Mouse (Mus musculus) thymus, adult 18-20 months (tissue): ENCODE results near the gene Mb.

Source experiments
- DNase-seq, 2 experiments: peaks; one replicate each; pipeline ENCODE4 v3.0.0; 2022; ENCODE audit warnings: mixed read lengths in 2 of 2

The Mb gene

DNA sequence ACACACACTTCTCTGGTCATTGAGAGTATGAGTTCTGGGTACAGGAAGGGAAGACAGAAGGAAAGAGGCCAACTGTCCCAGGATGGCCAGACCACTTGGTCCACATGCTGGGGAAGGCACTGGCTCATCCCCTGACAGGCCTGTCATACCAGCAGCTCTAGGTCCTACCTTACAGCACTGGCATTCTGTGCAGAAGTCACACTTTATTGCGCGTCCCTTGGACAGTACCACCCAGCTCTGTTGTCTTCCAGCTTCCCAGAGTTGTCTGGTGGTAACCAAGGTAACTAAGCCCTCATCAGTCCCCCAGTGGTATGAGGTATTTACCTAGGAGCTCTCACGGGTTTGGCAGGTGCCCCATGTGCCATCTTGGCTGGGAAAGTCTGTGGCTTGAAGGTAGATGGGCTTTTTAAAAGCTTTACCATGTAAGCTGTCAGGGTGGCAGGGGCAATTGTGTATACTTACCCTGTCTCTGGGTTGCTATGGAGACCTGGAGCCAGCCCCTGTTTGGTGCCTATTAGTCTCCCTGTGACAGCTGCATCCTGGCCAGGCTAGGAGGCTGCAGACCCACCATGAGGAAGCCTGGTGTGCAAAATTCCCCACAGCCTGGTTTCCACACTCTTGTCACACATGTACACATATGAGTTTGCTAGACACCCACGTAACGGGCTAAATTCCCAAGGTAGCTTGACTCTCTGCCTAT is 24.4 kb downstream of the Mb start:
- DNase-seq: no peak

DNA sequence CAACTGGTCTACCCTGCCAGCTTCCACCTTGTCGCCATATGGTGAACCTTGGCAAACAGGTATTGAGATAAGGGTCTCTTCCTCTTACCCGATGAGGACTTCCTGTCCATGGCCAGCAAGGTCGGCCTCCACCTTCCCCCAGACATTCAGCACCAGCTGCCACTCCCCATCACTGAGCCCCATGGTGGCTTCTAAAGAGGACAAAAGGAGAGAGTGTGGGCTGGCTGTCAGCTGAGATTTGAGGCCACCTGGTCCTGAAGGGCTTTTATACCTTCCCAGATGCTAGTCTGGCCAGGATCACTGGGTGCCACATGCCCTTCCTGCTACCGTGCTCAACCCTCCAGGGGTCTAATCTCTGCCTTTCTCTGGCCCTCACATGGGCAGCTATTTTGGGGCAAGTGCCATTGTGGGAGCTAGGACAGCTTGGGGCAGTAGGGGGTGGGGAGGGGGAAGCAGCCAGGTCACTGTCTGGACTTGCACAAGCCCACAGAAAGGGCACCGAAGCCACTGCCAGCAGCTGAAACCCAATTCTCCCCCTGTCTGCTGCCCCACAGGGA is 28.0 kb downstream of the Mb start:
- no peak for DNase-seq

DNA sequence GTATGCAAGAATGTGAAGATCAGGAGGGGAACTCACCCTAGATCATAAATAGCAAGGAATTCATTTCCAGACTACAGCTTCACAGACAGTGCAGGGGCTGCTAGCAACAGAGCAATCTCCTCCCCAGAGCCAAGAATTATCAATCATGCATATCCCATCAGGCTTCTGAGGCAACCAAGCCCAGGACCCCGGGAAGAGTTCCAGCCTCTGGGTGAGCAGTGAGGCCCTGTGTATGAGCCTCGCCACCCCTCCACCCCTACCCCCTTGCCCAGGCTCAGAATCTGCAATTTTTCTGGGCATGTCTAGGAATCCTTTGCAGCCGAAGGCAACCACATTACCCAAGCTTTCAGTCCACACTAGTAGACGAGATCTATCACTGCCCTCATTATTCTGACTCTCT is 28.6 kb downstream of the Mb start:
- no peak for DNase-seq

DNA sequence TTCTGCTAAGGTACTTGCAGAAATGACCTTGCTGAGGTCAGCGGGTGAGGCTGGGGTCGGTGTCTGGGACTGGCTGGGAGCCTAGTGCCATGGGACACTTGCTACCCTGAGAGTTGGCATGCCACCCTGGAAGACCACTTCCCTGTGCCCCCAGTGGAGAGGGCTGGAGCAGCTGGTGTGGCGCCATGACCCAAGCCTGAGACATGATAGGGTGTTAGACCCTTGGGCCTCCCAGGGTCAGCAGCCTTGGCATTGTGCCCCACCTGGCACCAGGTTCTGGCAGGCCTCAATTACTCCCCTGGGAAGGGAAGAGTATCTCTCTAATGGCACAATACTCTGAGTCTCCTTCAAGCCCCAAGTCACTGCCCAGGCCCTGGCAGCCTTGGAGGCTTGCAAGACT is 29.4 kb downstream of the Mb start:
- no peak for DNase-seq

DNA sequence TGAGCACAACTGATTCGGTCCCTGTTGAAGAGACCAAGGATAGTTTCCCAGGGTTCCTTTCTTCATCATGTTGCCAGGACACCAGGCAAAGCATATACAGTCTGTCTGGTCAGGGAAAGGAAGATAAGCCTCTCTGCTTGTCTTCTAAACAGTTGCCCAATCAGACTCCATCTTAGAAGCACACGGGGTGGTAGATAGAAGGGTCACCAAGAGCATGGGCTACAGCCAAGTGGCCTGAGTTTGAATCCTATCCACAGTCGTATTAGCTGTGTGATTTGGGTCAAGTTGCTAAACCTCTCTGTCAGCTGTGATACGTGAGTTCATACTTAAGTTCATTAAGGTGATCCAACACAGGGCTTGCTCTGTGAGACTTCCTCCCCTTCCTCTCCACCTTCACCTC is 30.3 kb downstream of the Mb start:
- no peak for DNase-seq

DNA sequence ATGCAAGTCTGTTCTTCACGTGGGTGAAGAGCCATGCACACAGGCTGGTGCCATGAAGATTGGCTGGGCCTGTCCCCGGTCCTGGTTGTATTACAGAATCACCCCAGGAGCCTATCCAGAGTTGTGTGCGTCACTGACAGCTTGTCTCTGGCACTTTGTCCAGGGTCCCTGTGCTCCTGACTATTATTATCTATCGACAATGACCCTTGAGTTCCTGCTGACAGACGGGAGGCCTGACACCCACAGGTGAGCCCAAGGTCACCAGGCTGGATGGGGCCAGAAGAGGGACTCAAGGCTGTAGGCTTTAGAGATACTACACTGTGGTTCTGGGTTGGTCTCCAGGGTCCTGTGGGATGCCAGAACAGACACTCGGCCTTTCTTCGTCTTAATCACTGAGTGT is 30.9 kb downstream of the Mb start:
- no peak for DNase-seq

DNA sequence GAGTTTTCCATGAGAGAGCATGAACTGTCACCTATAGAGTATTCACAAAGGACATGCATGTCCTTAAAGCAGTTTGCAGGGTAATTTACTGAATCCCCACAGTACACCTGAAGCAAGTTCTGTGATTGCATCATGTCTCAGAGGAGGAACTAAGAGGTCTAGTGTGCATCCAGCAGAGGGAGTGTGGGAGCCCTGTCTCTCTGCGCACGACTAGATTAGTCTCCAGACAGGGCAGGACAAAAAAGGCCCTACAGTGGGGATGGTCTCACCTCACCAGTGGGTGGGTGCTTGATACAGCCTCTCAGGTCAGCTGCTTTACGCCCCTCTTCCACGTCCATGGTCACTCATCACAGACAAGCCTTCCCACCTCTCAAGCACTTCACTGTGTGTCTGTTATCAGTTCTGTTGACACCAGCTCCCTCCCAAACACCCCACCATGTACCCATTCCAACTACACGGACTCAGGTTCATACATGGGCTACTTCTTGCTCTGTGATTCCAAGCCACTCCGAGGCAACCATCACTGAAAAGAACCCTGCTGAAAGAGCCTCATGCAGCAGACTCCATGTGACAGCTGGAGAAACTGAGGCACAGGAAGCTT is 31.6 kb downstream of the Mb start:
- DNase-seq: no peak

DNA sequence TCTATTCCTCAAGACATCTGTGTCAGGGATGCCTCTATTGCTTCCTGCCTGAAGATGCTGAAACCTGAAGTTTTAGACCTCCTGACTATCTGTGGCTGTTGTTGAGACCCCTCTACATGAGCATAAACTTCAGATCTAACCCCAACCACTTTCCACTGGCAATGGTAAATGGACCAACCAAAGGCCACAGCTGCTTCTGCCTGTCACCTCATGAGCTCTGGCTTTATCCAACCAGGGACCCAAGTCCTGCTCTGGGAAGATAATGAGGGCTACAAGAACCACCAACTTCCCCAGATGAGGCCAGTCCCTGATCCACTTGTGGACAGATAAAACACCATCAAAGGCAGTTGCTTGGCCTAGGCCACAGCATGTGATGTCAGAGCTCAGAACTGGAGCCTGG is 32.6 kb downstream of the Mb start:
- no peak for DNase-seq

DNA sequence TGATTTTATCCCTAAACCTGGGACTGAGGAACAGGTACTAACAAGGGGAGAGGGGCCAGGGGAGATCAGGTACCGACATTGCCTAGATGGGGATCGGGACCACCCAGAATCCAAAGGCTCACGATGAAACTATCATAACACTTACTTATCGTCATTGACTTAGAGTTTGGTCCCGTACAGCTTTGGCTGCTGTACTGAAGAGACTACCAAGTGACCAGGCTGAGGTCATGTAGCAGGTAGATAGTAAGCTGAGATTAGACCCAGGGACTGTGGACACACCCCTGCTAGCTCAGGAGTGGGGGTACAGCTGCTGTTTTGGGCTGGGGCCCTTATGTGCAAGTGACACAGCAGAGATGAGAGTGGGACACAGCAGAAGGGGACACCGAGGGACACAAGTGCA is 34.0 kb downstream of the Mb start:
- DNase-seq: no peak

DNA sequence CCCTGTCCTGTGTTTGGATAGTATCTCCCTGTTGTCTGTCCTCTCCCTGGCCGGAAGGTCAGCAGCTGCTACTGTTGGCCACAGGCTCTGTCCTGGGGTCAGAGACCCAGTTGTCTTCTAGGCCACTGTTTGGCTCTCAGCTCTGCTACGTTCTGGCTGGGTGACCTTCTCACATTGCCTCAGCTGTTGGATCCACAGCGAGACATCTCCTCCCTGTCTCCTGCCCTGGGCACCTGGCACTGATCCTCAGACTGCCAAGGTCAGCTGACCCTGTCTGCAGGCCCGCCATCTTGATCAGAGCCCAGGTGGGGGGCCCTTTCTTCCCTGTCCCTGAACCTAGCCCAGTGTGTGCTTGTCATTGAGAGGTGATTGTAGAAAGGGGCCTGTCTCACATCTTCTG is 35.5 kb downstream of the Mb start:
- no peak for DNase-seq

DNA sequence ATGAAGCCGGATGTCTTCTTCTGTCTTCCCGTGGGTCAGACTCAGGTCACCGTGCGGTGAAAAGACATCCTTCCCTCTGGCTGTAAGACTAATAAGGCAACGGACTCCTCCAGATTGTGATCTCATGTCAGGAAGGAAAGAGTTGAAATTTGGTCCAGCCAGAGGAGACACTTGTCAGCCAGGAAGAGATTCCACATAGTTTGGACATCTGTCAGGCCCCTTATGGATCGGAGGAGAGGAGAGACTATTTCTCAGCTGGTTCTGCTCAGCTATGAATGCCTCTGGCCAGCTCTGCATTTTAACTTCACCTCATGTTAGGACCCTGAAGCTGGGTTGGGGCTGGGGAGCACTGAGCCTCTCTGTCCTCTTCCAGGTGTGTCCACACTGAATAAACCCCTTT is 36.0 kb downstream of the Mb start:
- no peak for DNase-seq

DNA sequence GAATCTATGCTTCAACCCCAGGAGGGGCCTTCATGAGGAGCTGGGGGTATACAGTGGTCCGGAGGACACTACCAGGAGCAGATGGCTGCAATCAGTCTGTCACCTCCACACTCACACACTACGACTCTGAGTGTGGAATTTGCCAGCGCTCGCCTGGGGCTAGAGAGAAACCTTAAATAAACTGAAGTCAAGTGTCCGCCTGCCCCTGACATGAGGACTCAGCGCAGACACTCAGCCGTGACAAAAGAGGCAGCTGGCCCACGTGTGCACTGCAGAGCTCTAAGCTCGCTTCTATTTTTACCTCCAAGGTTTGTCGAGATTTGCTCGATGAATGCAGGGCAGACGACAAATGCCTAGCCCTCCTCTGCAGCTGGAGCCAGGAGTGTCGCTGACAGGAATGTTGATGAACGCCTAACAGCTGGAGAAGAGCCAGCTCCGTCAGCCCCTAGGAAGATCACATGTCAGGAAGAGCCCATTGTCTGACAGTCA is 36.7 kb downstream of the Mb start:
- no peak for DNase-seq

DNA sequence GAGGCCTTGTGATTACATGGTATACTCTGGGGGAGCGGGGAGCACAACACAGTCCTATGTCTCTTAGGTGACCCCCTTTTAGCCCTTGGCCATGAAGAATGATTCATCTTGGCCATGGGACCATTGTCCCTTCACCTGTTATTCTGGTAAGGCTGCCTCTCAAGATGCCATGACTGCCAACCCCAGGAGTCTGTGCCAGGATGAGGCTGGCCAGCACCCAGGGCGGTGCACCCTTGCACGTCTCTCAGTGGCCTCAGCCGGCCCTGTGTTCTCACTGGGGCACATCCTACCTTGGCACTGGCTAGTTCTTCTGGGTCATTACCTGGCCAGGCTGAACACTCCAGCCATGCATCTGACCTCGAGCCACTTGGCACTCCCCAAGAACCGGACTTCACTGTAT is 41.6 kb downstream of the Mb start:
- no peak for DNase-seq

DNA sequence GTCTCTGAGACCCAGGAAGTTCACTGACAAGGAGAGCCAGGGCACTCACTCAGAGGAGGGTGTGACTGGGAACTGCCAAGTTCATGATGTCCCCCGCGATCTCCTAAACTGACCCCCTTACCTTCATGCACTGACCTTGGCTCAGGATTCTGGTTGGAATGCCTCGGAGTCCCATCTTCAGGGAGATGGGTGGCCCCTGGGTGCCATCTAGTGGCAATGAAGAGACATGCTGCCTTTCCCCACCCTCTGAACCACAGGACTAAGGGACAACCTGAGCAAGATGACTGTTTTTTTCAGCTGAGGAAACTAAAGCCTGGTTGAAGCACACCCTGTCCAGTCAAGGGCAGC is 46.6 kb downstream of the Mb start:
- DNase-seq: no peak

DNA sequence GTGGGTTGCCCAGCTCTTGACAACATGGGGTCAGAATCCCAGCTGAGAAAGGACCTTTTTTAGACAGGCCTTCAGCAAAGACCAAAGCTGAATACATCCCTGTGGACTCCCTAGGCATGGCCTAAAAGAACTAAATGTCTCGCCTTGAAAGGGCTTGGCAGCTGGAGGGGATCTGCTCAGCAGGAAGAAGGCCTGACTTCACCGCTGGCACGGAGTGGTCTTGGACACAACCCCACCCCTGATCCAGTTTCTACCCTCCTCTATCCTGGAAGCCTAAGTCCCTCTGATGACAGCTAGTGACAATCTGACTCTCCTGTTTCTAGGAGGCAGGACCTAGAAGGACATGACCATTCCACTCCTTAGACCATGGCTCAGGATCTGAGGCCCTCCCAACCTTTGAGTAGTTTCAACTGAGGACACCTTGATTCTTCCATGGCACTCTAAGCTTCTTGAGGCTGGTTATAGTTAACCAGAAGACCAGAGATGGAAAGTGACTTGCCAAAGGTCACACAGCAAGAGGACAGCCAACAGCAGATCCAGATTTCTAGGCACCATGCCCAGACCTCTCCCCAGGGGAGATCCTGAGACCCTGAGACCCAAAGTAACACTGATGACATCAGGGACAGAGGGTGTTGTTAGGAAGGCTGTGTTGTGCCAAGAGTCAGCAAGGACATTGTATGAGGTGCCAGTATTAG is 47.1 kb downstream of the Mb start:
- no peak for DNase-seq

DNA sequence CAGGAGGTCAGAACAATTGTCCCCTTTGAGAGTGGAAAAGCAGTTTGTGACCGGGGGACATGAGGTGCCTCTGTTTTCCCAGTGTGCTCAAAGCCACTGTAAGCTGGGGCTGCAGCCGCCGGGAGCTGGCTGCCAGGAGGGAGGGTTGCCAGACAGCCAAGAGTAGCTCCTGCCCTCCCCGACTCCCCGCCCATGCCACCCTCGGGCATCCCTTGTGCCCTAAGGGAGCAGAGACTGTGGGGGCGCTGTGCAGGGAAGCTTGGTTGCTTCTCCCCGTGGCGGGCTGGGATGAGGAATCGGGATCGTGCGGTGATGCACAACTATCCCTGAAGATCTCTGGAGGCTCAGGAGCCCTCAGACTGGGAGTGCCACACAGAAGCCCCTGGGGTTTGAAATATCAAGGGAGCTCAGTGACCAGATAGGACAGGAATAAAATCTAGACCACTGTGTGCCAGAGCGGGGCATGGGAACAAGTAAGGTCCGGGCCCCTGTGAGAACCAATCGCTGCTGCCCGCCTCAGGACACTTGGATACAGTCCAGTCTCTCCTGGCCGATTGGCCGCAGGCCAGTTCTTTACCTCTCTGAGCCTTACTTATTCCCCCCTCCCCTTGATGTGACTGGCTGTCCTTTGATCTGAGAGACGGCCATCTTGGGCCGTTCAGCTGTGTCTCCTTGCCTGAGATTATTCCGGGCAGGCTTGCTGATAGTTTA is 51.4 kb downstream of the Mb start:
- no peak for DNase-seq

DNA sequence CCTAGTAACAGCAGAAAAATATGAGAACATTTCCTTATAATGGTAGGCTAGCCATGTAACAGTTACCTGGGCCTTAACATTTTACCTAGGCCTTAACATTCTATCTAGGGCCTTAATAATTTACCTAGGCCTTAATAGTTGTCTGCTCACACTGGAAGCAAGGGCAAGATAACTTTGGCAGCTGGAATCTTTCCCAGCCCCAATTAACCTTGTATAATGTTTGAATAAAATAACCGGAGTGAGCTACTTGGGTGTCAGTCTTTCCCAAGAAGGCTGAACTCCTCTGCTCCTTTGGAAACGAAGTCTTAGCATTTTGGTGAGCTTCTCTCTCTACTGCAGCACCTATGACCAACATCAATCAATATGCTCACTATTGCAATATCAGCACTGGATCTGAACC is 52.4 kb downstream of the Mb start:
- DNase-seq: no peak

DNA sequence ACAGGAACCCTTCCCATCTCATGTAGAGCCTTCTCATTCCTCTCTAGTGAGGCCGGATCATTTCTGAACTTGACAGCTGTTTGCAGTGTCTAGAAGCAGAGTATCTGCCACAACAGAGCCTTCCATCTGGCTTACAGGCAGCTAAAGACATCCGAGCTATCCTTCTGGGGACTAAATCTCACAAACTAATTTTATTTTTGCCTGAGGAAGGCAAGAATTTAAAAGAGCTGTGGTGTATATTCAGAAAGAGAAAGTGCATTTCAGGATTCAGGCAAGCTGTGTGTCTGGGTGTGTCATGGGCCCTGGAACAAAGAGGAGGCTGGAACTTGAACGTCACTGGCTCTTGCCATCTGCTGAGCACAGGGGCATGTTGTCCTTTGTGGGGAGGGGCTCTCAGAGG is 56.1 kb downstream of the Mb start:
- DNase-seq: no peak

DNA sequence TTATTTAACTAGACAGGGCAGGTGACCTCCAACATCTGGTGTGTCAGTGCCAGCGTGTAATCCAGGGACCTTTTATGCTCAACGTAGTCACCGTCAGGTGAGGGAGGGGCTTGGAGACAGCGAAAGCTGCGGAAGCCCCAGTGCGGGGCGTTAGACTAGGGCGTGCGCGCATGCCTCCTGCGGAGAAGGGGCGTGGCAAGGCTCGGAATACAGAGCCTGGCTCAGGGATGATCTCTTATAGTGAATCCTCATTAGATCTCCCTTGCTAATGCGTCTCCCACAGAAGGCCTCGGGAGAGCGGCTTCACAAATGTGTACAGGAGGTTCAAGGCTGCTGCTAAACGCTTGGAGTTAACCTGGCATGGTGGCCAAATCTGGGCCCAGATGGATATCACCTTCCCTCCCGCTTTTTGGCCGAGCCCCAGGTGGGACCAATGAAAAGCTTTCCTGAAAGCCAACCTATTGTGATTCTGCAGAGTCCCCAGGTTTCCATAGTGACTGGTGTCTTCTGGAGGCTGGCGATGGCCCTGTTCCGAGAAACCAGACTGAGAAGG is 62.9 kb downstream of the Mb start:
- no peak for DNase-seq

DNA sequence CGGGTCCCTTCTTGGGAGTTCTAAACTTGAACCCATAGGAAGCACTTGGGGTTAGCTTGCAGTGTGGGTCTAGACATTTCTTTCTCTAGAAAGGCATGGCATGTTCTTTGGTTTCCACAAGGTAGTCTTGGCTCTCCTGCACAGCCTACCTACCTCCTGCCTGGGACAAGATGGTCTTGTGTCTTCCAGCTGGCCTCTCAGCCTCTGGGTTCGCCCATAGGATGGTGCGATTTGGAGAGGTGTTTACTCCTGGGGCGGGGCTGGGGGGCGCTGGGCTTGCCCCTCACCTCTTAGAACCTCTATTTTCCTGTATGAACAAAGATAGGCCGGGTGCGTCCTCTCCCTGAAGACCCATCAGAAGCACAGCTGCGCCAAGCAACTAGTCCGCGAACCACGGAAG is 63.3 kb downstream of the Mb start:
- DNase-seq: no peak

DNA sequence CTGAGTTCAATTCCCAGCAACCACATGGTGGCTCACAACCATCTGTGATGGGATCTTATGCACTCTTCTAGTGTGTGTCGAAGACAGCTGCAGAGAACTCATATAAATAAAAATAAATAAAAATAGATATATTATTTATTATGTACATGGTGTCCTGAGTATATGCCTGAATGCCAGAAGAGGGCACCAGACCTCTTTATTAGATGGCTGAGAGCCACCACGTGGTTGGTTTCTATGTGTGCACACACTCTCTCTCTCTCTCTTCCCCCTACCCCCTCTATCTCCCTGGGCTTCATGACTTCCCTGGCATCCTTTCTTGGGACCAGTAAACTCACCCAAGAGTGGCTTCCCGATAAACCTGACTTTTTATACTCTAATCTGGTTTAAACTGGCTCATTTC is 67.7 kb downstream of the Mb start:
- DNase-seq: no peak

DNA sequence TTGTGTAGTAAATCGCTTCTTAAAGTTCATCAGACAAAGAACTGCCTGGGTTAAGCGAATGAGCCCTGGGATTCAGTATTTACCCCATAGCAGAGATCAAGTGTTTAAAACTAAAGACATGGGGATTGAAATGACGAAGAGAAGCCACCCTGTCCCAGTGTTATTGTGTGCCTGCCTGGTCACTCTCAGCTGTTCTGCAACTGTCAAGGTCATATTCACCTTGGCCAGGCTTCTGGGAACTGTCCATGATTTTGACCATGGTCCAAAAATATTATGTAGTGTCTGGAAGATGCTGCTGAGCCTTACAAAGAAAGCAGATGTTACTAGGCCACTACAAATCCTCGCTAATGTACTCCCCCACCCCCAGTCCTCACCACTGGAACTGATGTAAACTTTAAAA is 70.7 kb downstream of the Mb start:
- DNase-seq: no peak

DNA sequence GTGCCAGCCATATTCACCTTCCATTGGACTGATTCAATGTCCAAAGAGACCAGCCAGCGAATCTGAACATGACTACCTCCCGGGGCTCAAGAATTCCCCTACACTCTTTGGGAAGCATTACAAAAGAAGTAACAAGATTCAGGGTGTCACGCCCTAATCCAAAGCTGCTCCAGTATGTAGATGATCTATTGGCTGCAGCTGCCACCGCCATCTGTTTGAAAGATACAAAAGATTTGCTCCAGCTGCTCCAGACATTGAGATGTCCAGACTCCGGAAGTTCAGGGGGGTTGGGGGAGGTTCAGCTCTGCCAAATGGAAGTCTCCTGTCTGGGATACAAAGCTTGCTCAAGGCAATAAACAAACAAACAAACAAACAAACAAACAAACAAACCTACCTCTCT is 73.9 kb downstream of the Mb start:
- no peak for DNase-seq
